Mouse (Mus musculus): ENCODE data around the gene Defb20.

Gene Defb20

DNA sequence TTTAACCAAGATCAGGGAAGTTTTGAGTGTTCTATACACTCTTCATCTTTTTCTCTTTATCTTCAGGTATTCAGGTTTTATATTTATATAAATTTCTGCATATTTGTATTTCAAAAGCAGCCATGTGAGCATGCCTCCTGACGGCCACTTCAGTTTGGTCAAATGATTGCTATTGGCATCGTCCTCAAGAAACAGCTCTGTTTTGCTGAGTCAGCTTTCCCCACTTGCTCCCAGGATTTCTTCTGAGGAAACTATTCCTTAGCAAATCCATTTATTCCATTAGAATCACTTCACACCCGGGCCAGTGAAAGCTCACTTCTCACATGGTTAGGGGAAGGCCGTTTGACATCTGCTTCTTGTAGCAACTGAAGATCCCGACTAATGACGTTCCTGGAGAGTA, 21.2 kb downstream of the Defb20 start:
- DNase-seq (ENCODE audit: low read depth, low spot score) = no peak

DNA sequence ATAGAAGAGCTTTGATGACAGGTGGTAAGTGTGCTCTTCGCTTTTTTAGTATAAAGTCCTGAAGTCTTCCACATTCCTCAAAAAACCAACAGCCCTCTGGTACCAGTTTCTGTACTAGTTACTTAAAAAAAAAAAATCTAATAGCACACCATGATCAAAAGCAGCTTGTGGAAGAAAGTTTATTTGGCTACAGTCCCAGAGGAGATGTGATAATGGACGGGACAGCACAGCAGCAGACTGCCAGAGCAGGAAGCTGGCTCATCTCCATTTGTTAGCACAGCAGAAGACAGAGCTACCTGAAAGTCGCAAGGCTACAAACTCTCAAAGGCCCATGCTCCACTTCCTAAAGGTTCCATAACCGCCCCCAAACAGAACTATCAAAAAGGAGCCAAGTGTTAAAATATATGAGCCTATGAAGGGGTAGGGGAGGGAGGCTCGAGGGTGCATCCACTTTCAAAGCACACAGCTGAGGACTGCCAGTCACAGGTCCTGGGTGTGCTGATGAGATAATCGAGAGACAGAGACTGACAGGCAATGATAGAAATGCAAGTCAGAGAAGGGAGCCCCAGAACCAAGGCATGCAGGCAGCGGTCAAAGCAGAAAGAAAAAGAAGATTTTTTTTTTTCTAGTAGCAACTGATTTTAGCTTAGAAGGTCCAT, 23.5 kb downstream of the Defb20 start:
- no peak for DNase-seq (ENCODE audit: low read depth, low spot score)

DNA sequence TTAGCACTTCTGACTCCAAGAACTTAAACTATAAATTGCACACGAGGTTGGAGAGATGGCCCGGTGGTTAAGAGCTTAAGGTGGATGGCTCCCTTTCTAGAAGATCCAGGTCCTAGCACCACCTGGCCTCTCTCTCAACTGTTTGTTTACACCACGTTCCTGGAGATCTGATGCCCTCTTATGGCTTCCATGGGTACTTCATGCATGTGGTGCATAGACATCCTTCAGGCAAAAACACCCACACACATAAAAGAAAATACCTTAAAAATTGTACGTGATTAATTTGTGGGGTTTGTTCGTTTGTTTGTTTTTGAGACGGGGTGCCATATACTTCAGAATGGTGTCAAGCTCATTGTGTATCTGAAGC, 24.0 kb downstream of the Defb20 start:
- no peak for DNase-seq (ENCODE audit: low read depth, low spot score)

DNA sequence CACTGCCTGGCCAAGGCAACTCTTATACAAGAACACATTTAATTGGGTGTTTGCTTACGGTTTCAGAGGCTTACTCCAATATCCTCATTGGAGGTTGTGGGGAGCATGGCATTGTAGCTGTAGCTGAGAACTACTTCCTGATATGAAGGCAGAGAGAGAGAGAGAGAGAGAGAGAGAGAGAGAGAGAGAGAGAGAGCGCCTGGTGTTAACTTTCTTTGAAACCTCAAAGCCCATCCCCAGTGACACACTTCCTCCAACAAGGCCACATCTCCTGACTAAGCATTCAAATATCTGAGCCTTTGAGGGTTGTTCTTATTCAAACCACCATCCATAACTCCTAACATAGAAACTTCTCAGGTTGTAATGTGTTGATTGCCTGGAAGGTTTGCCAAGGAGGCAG, 27.1 kb downstream of the Defb20 start:
- no peak for DNase-seq (ENCODE audit: low read depth, low spot score)

DNA sequence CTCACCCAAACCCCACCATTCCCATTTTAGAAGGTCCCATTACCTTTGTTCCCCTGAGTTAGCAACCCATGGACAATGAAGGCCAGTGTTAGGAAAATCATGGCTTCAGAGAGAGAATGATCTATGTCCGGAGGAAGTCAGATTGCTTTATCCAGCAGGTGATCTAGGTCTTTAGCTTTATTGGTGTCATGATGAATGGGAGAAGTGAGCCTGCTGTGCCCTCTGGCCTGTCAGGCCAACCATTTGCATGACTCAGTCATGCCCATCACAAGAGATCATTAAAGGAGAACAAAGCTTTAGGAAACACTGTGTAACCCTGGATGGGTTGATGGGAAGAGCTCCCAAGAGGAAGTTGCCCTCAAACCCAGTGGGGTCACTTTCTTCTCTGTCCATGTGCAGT, 34.7 kb downstream of the Defb20 start, which contains the start of gene Defb26:
Gene Defb26 (minus strand): TSS at position 101 of the 400 bp plus-strand sequence.
- DNase-seq (ENCODE audit: low read depth, low spot score) = no peak

DNA sequence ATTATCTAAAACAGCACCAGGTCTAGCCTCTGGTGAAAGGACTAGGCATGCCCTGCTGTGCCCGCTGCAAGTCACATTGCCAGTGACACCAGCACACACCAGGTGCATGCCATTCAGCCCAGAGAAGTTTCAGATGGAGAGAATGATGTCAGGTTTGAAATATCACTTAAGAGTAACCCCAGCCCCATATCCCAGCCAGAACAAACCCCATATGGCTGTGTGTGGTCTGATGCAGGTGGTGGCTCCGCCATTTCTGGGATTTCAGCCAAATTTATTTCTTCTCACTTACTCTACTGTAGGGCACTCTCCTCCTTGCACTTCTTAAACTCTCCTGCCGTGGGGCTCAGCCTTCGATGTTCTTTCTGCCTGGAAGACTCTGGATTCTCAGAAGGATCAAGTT, 39.2 kb downstream of the Defb20 start:
- no peak for DNase-seq (ENCODE audit: low read depth, low spot score)

DNA sequence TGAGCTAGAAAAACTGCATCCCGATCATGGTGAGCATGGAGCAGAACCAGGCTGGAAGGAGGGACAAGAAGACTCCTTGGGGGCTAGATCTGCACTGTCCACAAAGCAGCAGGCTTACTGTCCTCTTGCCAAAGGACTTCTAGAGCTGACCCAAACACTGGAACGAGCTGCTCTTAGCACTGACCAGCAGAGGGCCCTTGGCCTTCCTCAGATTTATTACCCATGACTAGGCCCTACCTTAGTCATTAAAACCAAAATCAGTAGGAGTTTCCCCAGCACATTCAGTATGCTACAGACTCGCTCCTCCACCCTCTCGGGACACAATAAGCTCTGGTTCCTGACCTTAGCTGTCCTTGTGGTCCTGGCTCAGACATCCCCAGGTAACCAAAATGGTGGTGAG, 41.1 kb downstream of the Defb20 start, which contains the start of gene Defb28:
Gene Defb28 (plus strand): TSS at position 275 of the 400 bp plus-strand sequence.
- DNase-seq (ENCODE audit: low read depth, low spot score) = no peak

Data from CD4-positive helper T cell, adult 2 months (primary cell).